ENCODE assay signal across 8 mouse cellular contexts in the genomic region with DNA sequence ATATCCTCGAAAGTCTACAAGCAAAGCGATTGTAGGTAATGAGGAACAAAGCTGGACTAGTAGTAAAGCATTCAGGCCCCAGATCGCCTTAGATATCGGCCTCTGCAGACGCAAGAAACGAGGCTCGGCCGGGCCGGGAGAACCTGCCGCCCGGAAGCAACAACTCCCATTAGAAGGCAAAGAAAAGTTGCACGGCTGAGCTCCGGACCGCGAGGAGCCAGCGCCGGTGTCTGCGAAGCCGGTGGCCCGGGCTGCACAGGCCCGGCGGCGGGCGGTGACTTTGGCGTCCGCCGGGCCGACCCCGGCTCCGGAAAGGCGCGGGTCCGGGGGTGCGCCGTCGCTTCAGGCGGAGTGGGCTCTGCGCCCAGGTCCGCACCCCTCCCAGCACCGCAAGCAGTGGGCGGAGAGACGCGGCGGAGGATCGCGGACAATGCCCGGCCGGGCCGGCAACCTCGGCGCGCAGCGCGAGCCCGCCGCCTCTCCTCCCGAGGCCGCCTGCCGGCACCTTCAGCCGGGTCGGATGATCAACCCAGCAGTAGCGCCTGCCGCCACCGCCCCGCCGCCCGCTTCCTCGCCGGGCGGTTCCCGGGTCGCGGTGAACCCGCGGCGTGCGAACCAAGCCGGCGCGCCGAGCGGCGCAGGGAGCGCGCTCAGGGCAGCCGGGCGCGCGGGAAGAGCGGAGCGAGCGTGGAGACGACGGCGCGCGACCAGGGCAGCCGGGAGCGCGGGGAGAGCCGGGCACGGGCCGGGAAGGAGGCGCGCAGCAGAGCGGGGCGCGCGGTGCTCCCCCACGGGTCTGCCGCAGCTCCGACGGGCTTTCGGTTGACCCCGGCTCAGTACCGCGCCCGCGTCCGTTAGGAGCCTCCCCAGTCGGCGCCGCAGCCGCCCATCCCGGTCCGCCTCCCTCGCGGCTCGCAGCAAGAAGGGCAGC. TPM values are rescaled to one million over a fixed set of nuclear protein-coding genes. Genes with fewer than 3 reads are reported as not detected.
A peak's percentile ranks its signal among the peaks of the same experiment; 100 is the strongest.
DNase-seq lines count a peak whose midpoint lies in the region; ATAC-seq lines count a peak whose summit lies in the region.

No protein-coding gene starts in this region.

- H3K27ac ChIP-seq in heart, embryonic 11.5 days (ENCODE audit: low read depth, low read length) = peak overlapping the region; percentile 96
- H3K27ac ChIP-seq in kidney, embryonic 15.5 days = peak overlapping the region; percentile 98
- H3K27ac ChIP-seq in liver, embryonic 13.5 days = peak overlapping the region; percentile 93
- peak overlapping the region; percentile 96 for H3K27ac ChIP-seq in stomach, embryonic 16.5 days (ENCODE audit: low read length)

- H3K4me1 ChIP-seq in heart, embryonic 11.5 days (ENCODE audit: control insufficient read depth, insufficient read depth, low read length) = peaks cover 25% of the 10 kb centered on the region
- peaks cover 24% of the 10 kb centered on the region for H3K4me1 ChIP-seq in kidney, embryonic 15.5 days
- peaks cover 59% of the 10 kb centered on the region for H3K4me1 ChIP-seq in liver, embryonic 13.5 days (replicated peaks)
- peaks cover 14% of the 10 kb centered on the region; the same call in 1 of the 2 replicates for H3K4me1 ChIP-seq in stomach, embryonic 16.5 days (ENCODE audit: control insufficient read depth, insufficient read depth, low read length)

- H3K4me3 ChIP-seq in heart, embryonic 11.5 days (ENCODE audit: low read depth, low read length) = peak overlapping the region; percentile 97
- peak overlapping the region; percentile 98 for H3K4me3 ChIP-seq in kidney, embryonic 15.5 days (replicated peaks)
- peak overlapping the region; percentile 94 for H3K4me3 ChIP-seq in liver, embryonic 13.5 days (replicated peaks)
- peak overlapping the region; percentile 99 for H3K4me3 ChIP-seq in stomach, embryonic 16.5 days (replicated peaks; ENCODE audit: low read length)

- peak overlapping the region; percentile 83 for H3K4me2 ChIP-seq in heart, embryonic 11.5 days
- peak overlapping the region; percentile 70 for H3K4me2 ChIP-seq in kidney, embryonic 15.5 days
- peak overlapping the region; percentile 87 for H3K4me2 ChIP-seq in liver, embryonic 13.5 days
- peak overlapping the region; percentile 76 for H3K4me2 ChIP-seq in stomach, embryonic 16.5 days (ENCODE audit: low read depth, low read length)

- H3K27me3 ChIP-seq in heart, embryonic 11.5 days (ENCODE audit: control insufficient read depth, insufficient read depth, low read length) = no peaks in the 10 kb centered on the region
- H3K27me3 ChIP-seq in kidney, embryonic 15.5 days = no peaks in the 10 kb centered on the region
- no peaks in the 10 kb centered on the region for H3K27me3 ChIP-seq in liver, embryonic 13.5 days
- H3K27me3 ChIP-seq in stomach, embryonic 16.5 days (ENCODE audit: control insufficient read depth, insufficient read depth, low read length) = no peaks in the 10 kb centered on the region

- under 1% methylated on average over 121 of the region's 129 CpGs for WGBS in heart, embryonic 11.5 days (ENCODE audit: insufficient replicate concordance)
- under 1% methylated on average over 98 of the region's 129 CpGs for WGBS in kidney, embryonic 15.5 days
- WGBS in liver, embryonic 13.5 days (ENCODE audit: insufficient replicate concordance) = under 1% methylated on average over 129 of the region's 129 CpGs
- WGBS in stomach, embryonic 16.5 days = under 1% methylated on average over 105 of the region's 129 CpGs

- peak; percentile 83 for DNase-seq in brain, adult 2 months (ENCODE audit: low read depth, low spot score)
- DNase-seq in liver, embryonic 13.5 days = peak; percentile 53
- DNase-seq in neural tube, embryonic 10.5 days (ENCODE audit: extremely low spot score, low spot score) = peak; percentile 81

- no peaks in the 10 kb centered on the region for H3K36me3 ChIP-seq in heart, embryonic 11.5 days (ENCODE audit: control insufficient read depth, insufficient read depth, low read length)
- H3K36me3 ChIP-seq in kidney, embryonic 15.5 days = no peaks in the 10 kb centered on the region
- H3K36me3 ChIP-seq in liver, embryonic 13.5 days = no peaks in the 10 kb centered on the region
- no peaks in the 10 kb centered on the region for H3K36me3 ChIP-seq in stomach, embryonic 16.5 days (ENCODE audit: control insufficient read depth, insufficient read depth, low read length)

- ATAC-seq in CD4-positive, CD25-positive, alpha-beta regulatory T cell, adult 4 months = peak; percentile 9
- ATAC-seq in erythroblast, adult 5-6 weeks (replicated peaks; ENCODE audit: low FRiP score, poor library complexity, severe bottlenecking) = 0 out of 2 replicates have a peak, but pooled peaks have one; percentile 1
- ATAC-seq in heart, embryonic 11.5 days (replicated peaks; ENCODE audit: insufficient number of reproducible peaks, low FRiP score, low TSS enrichment) = peak; percentile 63
- peak; percentile 57 for ATAC-seq in kidney, embryonic 15.5 days (replicated peaks; ENCODE audit: low FRiP score)
- ATAC-seq in liver, embryonic 13.5 days (ENCODE audit: low read depth) = peak; percentile 22
- peak; percentile 51 for ATAC-seq in stomach, embryonic 16.5 days (ENCODE audit: insufficient read depth, low FRiP score)

- peak overlapping the region; percentile 94 for H3K9ac ChIP-seq in heart, embryonic 11.5 days (ENCODE audit: low read depth, low read length)
- H3K9ac ChIP-seq in kidney, embryonic 15.5 days = peak overlapping the region; percentile 95
- H3K9ac ChIP-seq in liver, embryonic 13.5 days = peak overlapping the region; percentile 93
- H3K9ac ChIP-seq in stomach, embryonic 16.5 days (ENCODE audit: low read length) = peak overlapping the region; percentile 94

- H3K9me3 ChIP-seq in heart, embryonic 11.5 days (replicated peaks; ENCODE audit: control insufficient read depth, low read length) = no peaks in the 10 kb centered on the region
- no peaks in the 10 kb centered on the region for H3K9me3 ChIP-seq in kidney, embryonic 15.5 days (replicated peaks)
- no peaks in the 10 kb centered on the region for H3K9me3 ChIP-seq in liver, embryonic 13.5 days (replicated peaks)
- H3K9me3 ChIP-seq in stomach, embryonic 16.5 days (replicated peaks; ENCODE audit: control insufficient read depth, low read length) = no peaks in the 10 kb centered on the region

RNA-seq across cellular contexts. Expression of gene Fryl, which starts 0.8 kb away (rescaled TPM):
- polyA plus RNA-seq in CD4-positive, CD25-positive, alpha-beta regulatory T cell, adult 4 months (2017; shearing (Covaris generic)) = 100 to 1,000 TPM; 101 TPM
- 635 and 792 TPM in 2 replicates for total RNA-seq in erythroblast, adult 5-6 weeks (2015; ENCODE audit: low replicate concordance)
- total RNA-seq in erythroblast, adult 5-6 weeks (2017; ENCODE audit: low replicate concordance) = 1,411 and 1,492 TPM in 2 replicates
- 38.1 and 40.8 TPM in 2 replicates for polyA plus RNA-seq in heart, embryonic 11.5 days (2014; fragmentation: Nextera tagmentation; extraction: Ambion mirVana)
- polyA plus RNA-seq in kidney, embryonic 15.5 days (2015; fragmentation: Nextera tagmentation; extraction: Ambion mirVana) = 34.4 and 34.8 TPM in 2 replicates
- 44.2 and 44.5 TPM in 2 replicates for polyA plus RNA-seq in liver, embryonic 13.5 days (2015; fragmentation: Nextera tagmentation; extraction: Ambion mirVana)
- polyA plus RNA-seq in stomach, embryonic 16.5 days (2015; fragmentation: Nextera tagmentation; extraction: Ambion mirVana) = 25.7 and 31.6 TPM in 2 replicates

RNA-seq across cellular contexts. Expression of gene Ociad1, which starts 37.0 kb away (rescaled TPM):
- 100 to 1,000 TPM; 171 to 260 TPM for polyA plus RNA-seq in CD4-positive, CD25-positive, alpha-beta regulatory T cell, adult 4 months (2017; shearing (Covaris generic))
- 69.2 and 94.7 TPM in 2 replicates for total RNA-seq in erythroblast, adult 5-6 weeks (2015; ENCODE audit: low replicate concordance)
- total RNA-seq in erythroblast, adult 5-6 weeks (2017; ENCODE audit: low replicate concordance) = 103 and 137 TPM in 2 replicates
- polyA plus RNA-seq in heart, embryonic 11.5 days (2014; fragmentation: Nextera tagmentation; extraction: Ambion mirVana) = 156 and 190 TPM in 2 replicates
- polyA plus RNA-seq in kidney, embryonic 15.5 days (2015; fragmentation: Nextera tagmentation; extraction: Ambion mirVana) = 237 and 247 TPM in 2 replicates
- 144 and 158 TPM in 2 replicates for polyA plus RNA-seq in liver, embryonic 13.5 days (2015; fragmentation: Nextera tagmentation; extraction: Ambion mirVana)
- polyA plus RNA-seq in stomach, embryonic 16.5 days (2015; fragmentation: Nextera tagmentation; extraction: Ambion mirVana) = 256 and 260 TPM in 2 replicates

Comparison
In these comparisons a context has a peak if more than half of its experiments do, and no peak if none do; other contexts are left out.
1. Peak in every context shown above with its lines: DNase-seq, ATAC-seq, H3K4me3 ChIP-seq and H3K27ac ChIP-seq.
2. ATAC-seq: peak in every context shown above with its lines; median percentile 63 in heart, embryonic 11.5 days; 57 in kidney, embryonic 15.5 days; 51 in stomach, embryonic 16.5 days; 22 in liver, embryonic 13.5 days; 9 in CD4-positive, CD25-positive, alpha-beta regulatory T cell, adult 4 months; 1 in erythroblast, adult 5-6 weeks.